Mouse (Mus musculus) cerebellum, adult 2 months (tissue): ENCODE results near the gene Bend6. TPM values are rescaled to one million over a fixed set of nuclear protein-coding genes. Genes with fewer than 3 reads are reported as not detected.

Experiments used
- DNase-seq, 2 experiments: peaks; one replicate each; pipeline ENCODE4 v3.0.0; 2021
- H3K27ac ChIP-seq: fragments of 200-500 bp; 2 replicates; pipeline ENCODE4 v1.5.1; 2012; ENCODE audit warnings: low read length, control low read depth, inconsistent platforms; ENCODE audit not compliant: insufficient read depth
- H3K27me3 ChIP-seq: fragments of 200-500 bp; 2 replicates; pipeline ENCODE4 v1.6.1; 2012; ENCODE audit warnings: inconsistent platforms, mild to moderate bottlenecking, low read length, moderate library complexity; ENCODE audit not compliant: control insufficient read depth, insufficient read depth
- H3K4me1 ChIP-seq: fragments of 200-500 bp; 2 replicates; pipeline ENCODE4 v1.6.1; 2011; ENCODE audit warnings: low read length; ENCODE audit not compliant: control insufficient read depth, insufficient read depth
- H3K4me3 ChIP-seq: fragments of 200-500 bp; replicated peaks from 2 replicates; pipeline ENCODE3; 2011; ENCODE audit warnings: mild to moderate bottlenecking, low read depth, low read length, control low read depth; ENCODE audit not compliant: insufficient read depth
- CTCF ChIP-seq: fragments of 200-500 bp; IDR thresholded peaks from 2 replicates; pipeline ENCODE4 v1.5.1; 2011; ENCODE audit warnings: low read depth, mild to moderate bottlenecking, control low read depth, low read length, moderate library complexity, borderline replicate concordance; ENCODE audit not compliant: insufficient read depth
- POLR2A ChIP-seq: fragments of 200-500 bp; IDR thresholded peaks from 2 replicates; pipeline ENCODE4 v1.6.1; 2011; ENCODE audit warnings: low read length, control low read depth, borderline replicate concordance; ENCODE audit not compliant: insufficient read depth
- WGBS: fragments of 180-500 bp; shearing (Covaris S2); methylation state at CpG from one replicate; pipeline ENCODE4 v1.1.7; 2018; 5-methylcytosine and 5-hydroxymethylcytosine counted together
- polyA plus RNA-seq: library from polyadenylated mRNA; depleted of rRNA; stranded (reverse); fragments of >200 nt; gene quantifications from 2 replicates; pipeline ENCODE4 v1.2.3, GENCODE M21; 2012

Bend6 gene
- polyA plus RNA-seq, 1 experiment, result 283 TPM

DNA sequence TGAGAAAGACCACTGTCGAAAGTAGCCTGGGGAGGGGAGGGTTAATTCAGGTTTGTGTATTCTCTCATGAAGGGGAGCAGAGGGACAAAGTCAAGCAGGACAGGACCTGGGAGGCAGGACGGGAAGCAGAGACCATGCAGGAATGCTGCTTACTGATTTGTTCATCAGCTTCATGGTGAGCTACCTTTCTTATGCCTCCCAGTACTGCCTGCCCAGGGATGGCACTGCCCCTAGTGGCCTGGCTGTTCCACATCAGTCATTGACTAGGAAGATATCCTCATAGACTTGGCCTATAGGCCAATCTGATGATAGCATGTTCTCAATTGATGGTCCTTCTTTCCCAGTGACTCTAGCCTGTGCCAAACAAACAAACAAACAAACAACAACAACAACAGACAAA lies 36.3 kb upstream of the Bend6 start:
- 90% methylated on average over 2 of the region's 2 CpGs for WGBS
- H3K27ac ChIP-seq, result no peak overlapping the region
- H3K4me3 ChIP-seq, result no peak overlapping the region
- DNase-seq, result no peak
- peaks cover 56% of the 10 kb centered on the region for H3K4me1 ChIP-seq
- no peaks in the 10 kb centered on the region for H3K27me3 ChIP-seq
- TF ChIP-seq POLR2A, result no peak
- no peak; the same call in 1 of the 2 replicates for TF ChIP-seq CTCF

DNA sequence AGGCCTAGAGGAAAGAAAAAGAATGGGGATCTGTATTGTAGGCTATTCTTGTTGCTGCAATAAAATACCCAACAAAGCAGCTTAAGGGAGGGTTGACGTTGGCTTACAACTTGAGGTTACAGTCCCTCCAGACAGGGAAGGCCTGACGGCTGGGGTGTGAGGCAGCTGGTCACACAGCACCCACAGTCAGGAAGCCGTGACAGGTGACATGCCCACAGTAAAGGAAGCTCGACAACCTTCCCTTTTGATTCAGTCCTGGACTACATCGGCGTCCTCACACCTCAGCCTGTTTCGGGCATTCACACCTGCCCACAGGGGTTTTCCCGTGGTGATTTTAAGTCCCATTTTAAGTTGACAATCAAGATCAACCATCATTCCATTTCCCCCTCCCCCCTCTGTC lies 35.0 kb upstream of the Bend6 start:
- Histone ChIP-seq H3K4me3 (no peak overlapping the region), H3K27me3 (no peaks in the 10 kb centered on the region), H3K4me1 (peaks cover 49% of the 10 kb centered on the region), H3K27ac (no peak overlapping the region)
- no peak for TF ChIP-seq CTCF
- no peak for TF ChIP-seq POLR2A
- 67% methylated on average over 8 of the region's 8 CpGs for WGBS
- no peak for DNase-seq

- Histone ChIP-seq H3K27ac (peak overlapping the region; percentile 84; the same call in 1 of the 2 replicates), H3K27me3 (no peaks in the 10 kb centered on the region), H3K4me3 (no peak overlapping the region), H3K4me1 (peaks cover 44% of the 10 kb centered on the region)
- DNase-seq, result peak in 1 of 2 experiments; percentile 71
- no peak for TF ChIP-seq POLR2A
- TF ChIP-seq CTCF, result no peak
- WGBS, result 31% methylated on average over 11 of the region's 11 CpGs
Observed at GRCm38 (mm10) chr1:33940364-33940928, 32.8 kb upstream of the Bend6 start.

- 59% methylated on average over 5 of the region's 5 CpGs for WGBS
- Histone ChIP-seq H3K4me3 (no peak overlapping the region), H3K27me3 (no peaks in the 10 kb centered on the region), H3K4me1 (peaks cover 42% of the 10 kb centered on the region), H3K27ac (peak overlapping the region; percentile 84)
- TF ChIP-seq POLR2A (no peak), CTCF (no peak)
- no peak for DNase-seq
Observed at GRCm38 (mm10) chr1:33939828-33940227, 32.2 kb upstream of the Bend6 start.

GRCm38 (mm10) chr1:33935946-33936345 lies 28.3 kb upstream of the Bend6 start:
- WGBS, result 26% methylated on average over 3 of the region's 3 CpGs
- peaks cover 39% of the 10 kb centered on the region for H3K4me1 ChIP-seq
- TF ChIP-seq CTCF (no peak), POLR2A (no peak)
- DNase-seq, result peak in 1 of 2 experiments; percentile 51
- peak overlapping the region; percentile 82 for H3K27ac ChIP-seq
- no peak overlapping the region for H3K4me3 ChIP-seq
- H3K27me3 ChIP-seq, result no peaks in the 10 kb centered on the region

DNA sequence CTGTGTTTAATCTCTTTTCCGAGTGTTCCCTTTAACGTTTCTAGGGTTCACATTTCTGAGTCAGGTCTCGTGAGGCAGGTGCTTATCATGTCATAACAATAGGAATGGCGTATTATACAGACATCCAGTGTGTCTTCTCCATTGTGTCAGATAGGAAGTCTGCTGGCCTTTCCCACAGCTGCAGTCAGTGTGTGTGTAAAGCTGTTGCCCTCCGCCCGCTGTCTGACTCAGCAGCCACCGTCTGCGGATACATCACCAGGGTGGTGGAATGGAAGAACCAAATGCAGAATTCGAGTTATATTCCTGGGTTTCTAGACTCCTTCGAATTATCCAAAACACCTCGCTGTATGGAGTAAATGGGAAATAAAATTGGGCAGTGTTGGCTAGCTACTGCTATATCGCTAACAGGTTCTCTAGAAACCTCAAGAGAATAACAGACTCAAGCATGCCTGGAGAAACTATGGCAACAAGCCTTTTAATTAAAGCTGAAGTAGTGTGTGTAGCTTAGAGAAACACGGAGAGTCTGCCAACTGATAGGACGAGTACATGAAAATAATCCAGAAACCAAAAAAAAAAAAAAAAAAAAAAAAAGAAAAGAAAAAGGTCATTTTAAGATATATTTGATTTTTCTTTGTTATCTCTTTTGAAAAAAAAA lies 25.4 kb upstream of the Bend6 start:
- WGBS, result 65% methylated on average over 14 of the region's 14 CpGs
- no peaks in the 10 kb centered on the region for H3K27me3 ChIP-seq
- no peak overlapping the region for H3K27ac ChIP-seq
- H3K4me3 ChIP-seq, result no peak overlapping the region
- H3K4me1 ChIP-seq, result peaks cover 30% of the 10 kb centered on the region
- DNase-seq, result peak in 1 of 2 experiments; percentile 19
- no peak for TF ChIP-seq POLR2A
- no peak for TF ChIP-seq CTCF

DNA sequence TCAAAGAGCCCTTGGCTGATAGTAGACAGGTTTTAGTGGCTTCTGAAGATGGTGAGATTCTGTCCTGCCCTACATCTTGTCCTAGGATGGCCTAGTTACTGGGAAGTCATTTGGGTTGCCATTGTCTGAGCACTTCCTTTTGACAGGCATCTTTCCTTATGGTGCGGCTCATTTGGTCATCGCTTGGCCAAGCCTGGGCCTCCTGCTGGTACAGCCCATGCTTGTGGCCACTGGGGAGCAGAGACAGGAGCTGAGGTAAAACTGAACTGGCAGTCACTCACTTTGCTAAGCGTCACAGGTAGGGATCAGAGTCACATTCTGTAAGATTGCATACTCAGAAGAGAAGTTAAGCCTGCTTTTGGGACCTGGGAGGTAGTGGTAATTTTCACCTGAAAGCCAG lies 24.6 kb upstream of the Bend6 start:
- no peak for TF ChIP-seq POLR2A
- TF ChIP-seq CTCF, result no peak
- peak; percentile 43 to 60 for DNase-seq
- H3K4me1 ChIP-seq, result peaks cover 33% of the 10 kb centered on the region
- H3K27me3 ChIP-seq, result no peaks in the 10 kb centered on the region
- WGBS, result 17% methylated on average over 3 of the region's 3 CpGs
- no peak overlapping the region; the same call in 1 of the 2 replicates for H3K27ac ChIP-seq
- H3K4me3 ChIP-seq, result no peak overlapping the region

DNA sequence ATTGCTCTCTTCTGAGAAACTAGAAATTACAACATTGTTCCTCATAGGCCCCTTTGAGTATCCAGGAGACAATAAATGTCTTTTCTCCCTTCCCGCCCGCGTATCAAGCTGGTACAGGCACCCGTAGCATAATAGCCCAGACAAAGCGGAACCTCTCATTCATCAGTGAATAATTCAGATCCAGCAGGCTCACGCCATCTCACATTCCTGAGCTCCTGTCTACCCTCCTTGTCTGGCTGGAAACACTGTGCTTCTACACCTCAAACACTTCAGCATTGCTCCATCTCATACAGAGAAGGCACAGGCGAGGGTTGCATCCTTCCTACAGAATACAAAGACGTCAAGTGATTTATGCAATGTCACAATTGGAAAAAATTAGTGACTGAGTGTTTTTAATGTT lies 24.2 kb upstream of the Bend6 start:
- TF ChIP-seq CTCF (no peak), POLR2A (no peak)
- WGBS, result 86% methylated on average over 8 of the region's 8 CpGs
- H3K4me1 ChIP-seq, result peaks cover 35% of the 10 kb centered on the region
- DNase-seq, result no peak
- H3K27ac ChIP-seq, result no peak overlapping the region
- no peak overlapping the region for H3K4me3 ChIP-seq
- H3K27me3 ChIP-seq, result no peaks in the 10 kb centered on the region
